Mouse (Mus musculus) midbrain, embryonic 15.5 days (tissue): Measurements from ENCODE around the gene Otogl. TPM values are rescaled to one million over a fixed set of nuclear protein-coding genes. Genes with fewer than 3 reads are reported as not detected.

ENCODE experiments used
- polyA plus RNA-seq: library from polyadenylated mRNA; unstranded; fragments of >200 nt; fragmentation: Nextera tagmentation; extraction: Ambion mirVana; gene quantifications from 2 replicates; pipeline ENCODE4 v1.2.1, GENCODE M21; 2015

The Otogl gene
- polyA plus RNA-seq, 1 experiment from 2014 or later: not detected

Other genes starting within 250 kb of the Otogl start
- 0.13 and 0.26 TPM in 2 replicates for gene Ptprq, start 192.1 kb downstream of the Otogl start, polyA plus RNA-seq